Mouse (Mus musculus): Measurements from ENCODE around the gene Mecom. TPM values are rescaled to one million over a fixed set of nuclear protein-coding genes. Genes with fewer than 3 reads are reported as not detected.

Gene Mecom
- polyA plus RNA-seq, 1 experiment: 0.19 TPM

- Histone ChIP-seq H3K36me3 (ENCODE audit: control insufficient read depth, insufficient read depth, low read length) (no peaks in the 10 kb centered on the region), H3K27ac (ENCODE audit: control insufficient read depth, insufficient read depth, low read depth, low read length) (no peak overlapping the region), H3K27me3 (ENCODE audit: control insufficient read depth, insufficient read depth, low read length) (no peaks in the 10 kb centered on the region), H3K4me3 (ENCODE audit: control insufficient read depth, low read depth, low read length) (peak overlapping the region; percentile 19), H3K4me1 (ENCODE audit: control insufficient read depth, insufficient read depth, low read length) (peaks cover 7% of the 10 kb centered on the region)
- no peak for TF ChIP-seq POLR2A (IDR thresholded peaks at IDR 0.05; ENCODE audit: control insufficient read depth, low read depth, low read length)
- TF ChIP-seq CTCF (IDR thresholded peaks at IDR 0.05; ENCODE audit: control insufficient read depth, insufficient read depth, insufficient replicate concordance, low read depth, low read length): no peak
Observed at GRCm38 (mm10) chr3:30012150-30012549, 535.7 kb downstream of the Mecom start.

DNA sequence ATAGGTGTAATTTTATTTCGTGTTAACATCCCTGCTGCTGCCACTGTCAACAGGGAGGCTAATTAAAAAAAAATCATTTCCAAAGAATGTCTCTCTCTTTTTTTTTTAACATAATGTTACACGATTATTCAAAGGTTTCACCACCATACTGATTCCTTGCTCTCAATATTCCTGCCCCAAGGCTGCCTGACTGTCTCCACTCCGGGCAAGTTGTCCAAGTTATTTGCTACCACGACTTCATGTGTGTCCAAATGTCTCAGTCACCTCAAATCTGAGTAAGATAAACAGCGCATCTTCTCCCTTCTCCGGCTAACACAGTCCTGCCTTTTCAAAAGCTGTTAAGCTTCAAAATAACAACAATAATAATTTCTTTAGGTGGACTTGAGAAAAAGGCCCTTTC lies 536.1 kb downstream of the Mecom start:
- Histone ChIP-seq H3K4me3 (ENCODE audit: control insufficient read depth, low read depth, low read length) (no peak overlapping the region), H3K4me1 (ENCODE audit: control insufficient read depth, insufficient read depth, low read length) (peaks cover 7% of the 10 kb centered on the region), H3K27me3 (ENCODE audit: control insufficient read depth, insufficient read depth, low read length) (no peaks in the 10 kb centered on the region), H3K27ac (ENCODE audit: control insufficient read depth, insufficient read depth, low read depth, low read length) (no peak overlapping the region), H3K36me3 (ENCODE audit: control insufficient read depth, insufficient read depth, low read length) (no peaks in the 10 kb centered on the region)
- TF ChIP-seq CTCF (IDR thresholded peaks at IDR 0.05; ENCODE audit: control insufficient read depth, insufficient read depth, insufficient replicate concordance, low read depth, low read length): no peak
- no peak for TF ChIP-seq POLR2A (IDR thresholded peaks at IDR 0.05; ENCODE audit: control insufficient read depth, low read depth, low read length)

DNA sequence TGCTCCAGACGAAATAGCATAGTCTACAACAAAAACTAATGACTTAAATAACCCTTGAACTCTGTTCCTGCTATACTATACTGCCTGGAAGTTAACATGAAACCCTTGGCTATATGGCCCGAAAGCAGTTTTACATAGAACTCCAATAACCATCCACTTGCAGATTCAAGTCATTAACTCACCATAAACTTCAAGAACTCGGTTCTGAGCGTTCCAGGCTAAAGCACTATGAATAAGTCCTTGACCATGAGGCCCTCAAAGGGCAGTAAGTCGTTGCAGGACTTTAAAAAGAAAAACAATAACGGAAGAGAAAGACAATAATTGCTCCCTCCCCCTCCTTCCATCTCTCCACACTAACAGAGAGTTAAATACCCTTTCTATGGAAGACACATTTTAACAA lies 536.9 kb downstream of the Mecom start:
- TF ChIP-seq CTCF (IDR thresholded peaks at IDR 0.05; ENCODE audit: control insufficient read depth, insufficient read depth, insufficient replicate concordance, low read depth, low read length): no peak
- no peaks in the 10 kb centered on the region for H3K27me3 ChIP-seq (ENCODE audit: control insufficient read depth, insufficient read depth, low read length)
- H3K4me3 ChIP-seq (ENCODE audit: control insufficient read depth, low read depth, low read length): no peak overlapping the region
- no peaks in the 10 kb centered on the region for H3K36me3 ChIP-seq (ENCODE audit: control insufficient read depth, insufficient read depth, low read length)
- H3K27ac ChIP-seq (ENCODE audit: control insufficient read depth, insufficient read depth, low read depth, low read length): no peak overlapping the region
- peaks cover 7% of the 10 kb centered on the region for H3K4me1 ChIP-seq (ENCODE audit: control insufficient read depth, insufficient read depth, low read length)

- H3K4me3 ChIP-seq (ENCODE audit: control insufficient read depth, low read depth, low read length): no peak overlapping the region
- H3K27ac ChIP-seq (ENCODE audit: control insufficient read depth, insufficient read depth, low read depth, low read length): no peak overlapping the region
- H3K4me1 ChIP-seq (ENCODE audit: control insufficient read depth, insufficient read depth, low read length): peaks cover 7% of the 10 kb centered on the region
- H3K36me3 ChIP-seq (ENCODE audit: control insufficient read depth, insufficient read depth, low read length): no peaks in the 10 kb centered on the region
- H3K27me3 ChIP-seq (ENCODE audit: control insufficient read depth, insufficient read depth, low read length): no peaks in the 10 kb centered on the region
- TF ChIP-seq POLR2A (IDR thresholded peaks at IDR 0.05; ENCODE audit: control insufficient read depth, low read depth, low read length): no peak
- TF ChIP-seq CTCF (IDR thresholded peaks at IDR 0.05; ENCODE audit: control insufficient read depth, insufficient read depth, insufficient replicate concordance, low read depth, low read length): no peak
Observed at GRCm38 (mm10) chr3:30009596-30009995, 538.2 kb downstream of the Mecom start.

GRCm38 (mm10) chr3:30004888-30005405 lies 542.9 kb downstream of the Mecom start:
- Histone ChIP-seq H3K4me3 (ENCODE audit: control insufficient read depth, low read depth, low read length) (no peak overlapping the region), H3K27me3 (ENCODE audit: control insufficient read depth, insufficient read depth, low read length) (no peaks in the 10 kb centered on the region), H3K36me3 (ENCODE audit: control insufficient read depth, insufficient read depth, low read length) (no peaks in the 10 kb centered on the region), H3K27ac (ENCODE audit: control insufficient read depth, insufficient read depth, low read depth, low read length) (no peak overlapping the region), H3K4me1 (ENCODE audit: control insufficient read depth, insufficient read depth, low read length) (no peaks in the 10 kb centered on the region)
- TF ChIP-seq POLR2A (IDR thresholded peaks at IDR 0.05; ENCODE audit: control insufficient read depth, low read depth, low read length): no peak
- TF ChIP-seq CTCF (IDR thresholded peaks at IDR 0.05; ENCODE audit: control insufficient read depth, insufficient read depth, insufficient replicate concordance, low read depth, low read length): no peak

- Histone ChIP-seq H3K4me1 (ENCODE audit: control insufficient read depth, insufficient read depth, low read length) (no peaks in the 10 kb centered on the region), H3K27me3 (ENCODE audit: control insufficient read depth, insufficient read depth, low read length) (no peaks in the 10 kb centered on the region), H3K36me3 (ENCODE audit: control insufficient read depth, insufficient read depth, low read length) (no peaks in the 10 kb centered on the region), H3K4me3 (ENCODE audit: control insufficient read depth, low read depth, low read length) (no peak overlapping the region), H3K27ac (ENCODE audit: control insufficient read depth, insufficient read depth, low read depth, low read length) (no peak overlapping the region)
- no peak for TF ChIP-seq CTCF (IDR thresholded peaks at IDR 0.05; ENCODE audit: control insufficient read depth, insufficient read depth, insufficient replicate concordance, low read depth, low read length)
- TF ChIP-seq POLR2A (IDR thresholded peaks at IDR 0.05; ENCODE audit: control insufficient read depth, low read depth, low read length): no peak
Observed at GRCm38 (mm10) chr3:30000260-30000659, 547.5 kb downstream of the Mecom start.

DNA sequence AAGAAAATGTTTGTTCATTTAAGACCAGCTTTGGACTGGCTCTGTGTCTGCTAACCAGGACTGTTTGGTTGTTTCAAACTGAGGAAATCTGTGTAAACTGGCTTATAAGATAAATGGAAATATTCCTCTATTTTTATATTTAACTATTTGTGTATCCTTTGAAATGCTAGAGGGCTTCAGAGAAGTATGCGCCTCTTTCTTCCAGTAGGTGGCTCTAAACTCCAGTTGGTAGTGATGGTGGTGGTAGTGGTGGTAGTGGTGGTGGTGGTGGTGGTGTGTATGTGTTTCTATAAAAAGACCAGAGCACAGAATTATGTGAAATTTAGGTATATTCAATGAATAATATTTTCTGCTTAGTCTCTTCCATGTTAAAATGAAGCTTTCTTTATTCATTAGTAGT lies 548.8 kb downstream of the Mecom start:
- Histone ChIP-seq H3K4me1 (ENCODE audit: control insufficient read depth, insufficient read depth, low read length) (no peaks in the 10 kb centered on the region), H3K27me3 (ENCODE audit: control insufficient read depth, insufficient read depth, low read length) (no peaks in the 10 kb centered on the region), H3K27ac (ENCODE audit: control insufficient read depth, insufficient read depth, low read depth, low read length) (no peak overlapping the region), H3K36me3 (ENCODE audit: control insufficient read depth, insufficient read depth, low read length) (no peaks in the 10 kb centered on the region), H3K4me3 (ENCODE audit: control insufficient read depth, low read depth, low read length) (no peak overlapping the region)
- no peak for TF ChIP-seq CTCF (IDR thresholded peaks at IDR 0.05; ENCODE audit: control insufficient read depth, insufficient read depth, insufficient replicate concordance, low read depth, low read length)
- TF ChIP-seq POLR2A (IDR thresholded peaks at IDR 0.05; ENCODE audit: control insufficient read depth, low read depth, low read length): no peak

- H3K27me3 ChIP-seq (ENCODE audit: control insufficient read depth, insufficient read depth, low read length): no peaks in the 10 kb centered on the region
- no peaks in the 10 kb centered on the region for H3K36me3 ChIP-seq (ENCODE audit: control insufficient read depth, insufficient read depth, low read length)
- H3K27ac ChIP-seq (ENCODE audit: control insufficient read depth, insufficient read depth, low read depth, low read length): no peak overlapping the region
- TF ChIP-seq POLR2A (IDR thresholded peaks at IDR 0.05; ENCODE audit: control insufficient read depth, low read depth, low read length) (no peak), CTCF (IDR thresholded peaks at IDR 0.05; ENCODE audit: control insufficient read depth, insufficient read depth, insufficient replicate concordance, low read depth, low read length) (peak; percentile 58; the same call in 1 of the 2 replicates)
- H3K4me3 ChIP-seq (ENCODE audit: control insufficient read depth, low read depth, low read length): no peak overlapping the region
- H3K4me1 ChIP-seq (ENCODE audit: control insufficient read depth, insufficient read depth, low read length): no peaks in the 10 kb centered on the region
Observed at GRCm38 (mm10) chr3:29997068-29997467, 550.7 kb downstream of the Mecom start.
